ENCODE assay signal across 27 mouse cellular contexts in the genomic region with DNA sequence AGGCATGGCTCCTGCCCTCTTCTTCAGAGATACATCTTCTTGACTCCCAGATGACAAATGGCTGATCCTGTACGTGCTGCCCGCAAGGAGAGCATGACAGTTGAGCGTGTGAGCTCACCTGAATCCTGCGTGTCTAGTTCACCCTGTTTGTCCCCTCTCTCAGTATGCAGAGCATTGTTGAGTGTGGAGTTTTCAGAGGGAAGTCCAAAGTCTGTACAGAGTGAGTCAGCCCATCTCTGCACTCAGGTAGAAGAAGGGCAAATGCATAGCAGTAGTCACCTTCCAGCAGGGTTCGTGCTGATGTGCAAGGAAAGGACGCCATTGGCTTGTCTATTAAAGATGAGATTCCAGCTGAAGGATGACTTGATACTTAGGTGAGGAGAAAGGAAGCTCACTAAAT. TPM values are rescaled to one million over a fixed set of nuclear protein-coding genes. Genes with fewer than 3 reads are reported as not detected.
A peak's percentile ranks its signal among the peaks of the same experiment; 100 is the strongest.
DNase-seq lines count a peak whose midpoint lies in the region; ATAC-seq and TF ChIP-seq lines count a peak whose summit lies in the region.
"Had no signal": no experiment of that assay in that cellular context is flagged by ENCODE, and none has a peak within 500 bp of the region (broad histone marks: within the 10 kb centered on the region; RNA-seq: fewer than 3 reads in every experiment).

No protein-coding gene starts in this region.

- no peak for TF ChIP-seq POLR2A in small intestine, adult 2 months (IDR thresholded peaks at IDR 0.05; ENCODE audit: low read depth, low read length)

- H3K27ac ChIP-seq in liver, postnatal 0 days (ENCODE audit: low read depth) = no peak overlapping the region
- no peak overlapping the region for H3K27ac ChIP-seq in liver, embryonic 12.5 days
- no peak overlapping the region for H3K27ac ChIP-seq in intestine, embryonic 15.5 days
- H3K27ac ChIP-seq in small intestine, adult 2 months (ENCODE audit: insufficient read depth, low read depth, low read length) = peak overlapping the region; percentile 26; the same call in 1 of the 2 replicates
- H3K27ac ChIP-seq in gastrocnemius, adult 2 months = no peak overlapping the region
- no peak overlapping the region for H3K27ac ChIP-seq in forebrain, embryonic 10.5 days
- H3K27ac ChIP-seq: embryonic facial prominence, embryonic 12.5 days; embryonic facial prominence, embryonic 15.5 days; forebrain, embryonic 13.5 days; hindbrain, embryonic 12.5 days; hindbrain, embryonic 15.5 days had no signal

- H3K9me3 ChIP-seq in liver, postnatal 0 days (ENCODE audit: low read length) = no peaks in the 10 kb centered on the region
- H3K9me3 ChIP-seq in liver, embryonic 12.5 days (replicated peaks) = no peaks in the 10 kb centered on the region
- H3K9me3 ChIP-seq in intestine, embryonic 15.5 days = no peaks in the 10 kb centered on the region
- H3K9me3 ChIP-seq in forebrain, embryonic 10.5 days = no peaks in the 10 kb centered on the region; the same call in 1 of the 2 replicates
- H3K9me3 ChIP-seq: embryonic facial prominence, embryonic 12.5 days; embryonic facial prominence, embryonic 15.5 days; forebrain, embryonic 13.5 days; G1E; hindbrain, embryonic 12.5 days; hindbrain, embryonic 15.5 days had no signal

- DNase-seq in liver, postnatal 0 days = no peak
- no peak for DNase-seq in cerebellum, adult 11-12 months
- DNase-seq in gastrocnemius, adult 2 months = no peak
- no peak for DNase-seq in forebrain, embryonic 10.5 days (ENCODE audit: extremely low spot score, low spot score)
- DNase-seq: adrenal gland, postnatal 10 days; adrenal gland, postnatal 36 days; B cell, adult 2 months; cerebellum, adult 2 months; cerebellum, adult 9-11 months; cerebellum, postnatal 25 days; gastrocnemius, postnatal 14 days; heart, adult 11 months had no signal

- TF ChIP-seq EP300 in liver, postnatal 0 days (IDR thresholded peaks at IDR 0.05; ENCODE audit: low read depth) = no peak

- no peaks in the 10 kb centered on the region for H3K27me3 ChIP-seq in liver, postnatal 0 days (ENCODE audit: insufficient read depth, low read length)
- H3K27me3 ChIP-seq in liver, embryonic 12.5 days (replicated peaks) = no peaks in the 10 kb centered on the region
- H3K27me3 ChIP-seq in intestine, embryonic 15.5 days (replicated peaks) = no peaks in the 10 kb centered on the region
- no peaks in the 10 kb centered on the region for H3K27me3 ChIP-seq in small intestine, adult 2 months (ENCODE audit: control insufficient read depth, insufficient read depth, low read length)
- H3K27me3 ChIP-seq in forebrain, embryonic 10.5 days (ENCODE audit: poor library complexity, severe bottlenecking) = no peaks in the 10 kb centered on the region
- H3K27me3 ChIP-seq: CH12.LX; embryonic facial prominence, embryonic 12.5 days; embryonic facial prominence, embryonic 15.5 days; forebrain, embryonic 13.5 days; hindbrain, embryonic 12.5 days; hindbrain, embryonic 15.5 days; Patski had no signal

- no peaks in the 10 kb centered on the region for H3K4me1 ChIP-seq in liver, postnatal 0 days (ENCODE audit: insufficient read depth)
- peaks cover 7% of the 10 kb centered on the region for H3K4me1 ChIP-seq in liver, embryonic 12.5 days
- no peaks in the 10 kb centered on the region for H3K4me1 ChIP-seq in intestine, embryonic 15.5 days (replicated peaks)
- H3K4me1 ChIP-seq in small intestine, adult 2 months (ENCODE audit: control insufficient read depth, insufficient read depth, insufficient read length, low read length) = peaks cover 2% of the 10 kb centered on the region
- H3K4me1 ChIP-seq in forebrain, embryonic 10.5 days = no peaks in the 10 kb centered on the region
- H3K4me1 ChIP-seq: embryonic facial prominence, embryonic 12.5 days; forebrain, embryonic 13.5 days; hindbrain, embryonic 12.5 days; hindbrain, embryonic 15.5 days had no signal

- H3K9ac ChIP-seq in liver, postnatal 0 days (replicated peaks) = no peak overlapping the region
- H3K9ac ChIP-seq in liver, embryonic 12.5 days = no peak overlapping the region
- no peak overlapping the region for H3K9ac ChIP-seq in intestine, embryonic 15.5 days
- H3K9ac ChIP-seq: embryonic facial prominence, embryonic 12.5 days; embryonic facial prominence, embryonic 15.5 days; forebrain, embryonic 13.5 days; hindbrain, embryonic 12.5 days; hindbrain, embryonic 15.5 days had no signal

- H3K36me3 ChIP-seq in liver, postnatal 0 days (replicated peaks; ENCODE audit: insufficient read depth, low read length) = peaks cover 70% of the 10 kb centered on the region
- H3K36me3 ChIP-seq in liver, embryonic 12.5 days = peaks cover 96% of the 10 kb centered on the region
- H3K36me3 ChIP-seq in intestine, embryonic 15.5 days = peaks cover 18% of the 10 kb centered on the region
- H3K36me3 ChIP-seq in small intestine, adult 2 months (ENCODE audit: control insufficient read depth, insufficient read depth, low read length) = peaks cover 54% of the 10 kb centered on the region
- H3K36me3 ChIP-seq in forebrain, embryonic 10.5 days (replicated peaks) = peaks cover 83% of the 10 kb centered on the region

- no peak for TF ChIP-seq CTCF in liver, postnatal 0 days (IDR thresholded peaks at IDR 0.05; ENCODE audit: low read depth)
- TF ChIP-seq CTCF in small intestine, adult 2 months (IDR thresholded peaks at IDR 0.05; ENCODE audit: extremely low read depth, insufficient read length, insufficient replicate concordance, low read depth, low read length) = no peak
- no peak for TF ChIP-seq CTCF in gastrocnemius, adult 2 months (IDR thresholded peaks at IDR 0.05)

- 92% methylated on average over 6 of the region's 6 CpGs for WGBS in liver, postnatal 0 days (ENCODE audit: insufficient replicate concordance)
- 89% methylated on average over 6 of the region's 6 CpGs for WGBS in liver, embryonic 12.5 days (ENCODE audit: insufficient replicate concordance)
- WGBS in intestine, embryonic 15.5 days = 87% methylated on average over 6 of the region's 6 CpGs
- WGBS in small intestine, adult 2 months = 86% methylated on average over 6 of the region's 6 CpGs
- 96% methylated on average over 6 of the region's 6 CpGs for WGBS in forebrain, embryonic 10.5 days

- no peak overlapping the region for H3K4me2 ChIP-seq in liver, postnatal 0 days (ENCODE audit: low read depth, low read length)
- H3K4me2 ChIP-seq in liver, embryonic 12.5 days = no peak overlapping the region
- H3K4me2 ChIP-seq in intestine, embryonic 15.5 days (replicated peaks) = no peak overlapping the region
- H3K4me2 ChIP-seq: embryonic facial prominence, embryonic 12.5 days; embryonic facial prominence, embryonic 15.5 days; forebrain, embryonic 13.5 days; heart, embryonic 11.5 days; hindbrain, embryonic 12.5 days; hindbrain, embryonic 15.5 days had no signal

- ATAC-seq in liver, postnatal 0 days = 0 out of 2 replicates have a peak, but pooled peaks have one; percentile 41
- ATAC-seq in liver, embryonic 12.5 days = no peak
- ATAC-seq in intestine, embryonic 15.5 days = peak; percentile 66
- ATAC-seq: forebrain, embryonic 13.5 days; forebrain, embryonic 16.5 days; Patski had no signal

- intact Hi-C loops in gastrocnemius, adult 2 months (cut with DNase I) = no loop called here

- no peak overlapping the region for H3K4me3 ChIP-seq in liver, postnatal 0 days (ENCODE audit: low read depth, low read length)
- no peak overlapping the region for H3K4me3 ChIP-seq in liver, embryonic 12.5 days
- H3K4me3 ChIP-seq in intestine, embryonic 15.5 days (replicated peaks) = no peak overlapping the region
- no peak overlapping the region for H3K4me3 ChIP-seq in small intestine, adult 2 months (ENCODE audit: low read depth, low read length)
- H3K4me3 ChIP-seq in gastrocnemius, adult 2 months = no peak overlapping the region
- H3K4me3 ChIP-seq in forebrain, embryonic 10.5 days = no peak overlapping the region
- H3K4me3 ChIP-seq: embryonic facial prominence, embryonic 12.5 days; embryonic facial prominence, embryonic 15.5 days; erythroblast, embryonic 14.5 days; forebrain, embryonic 13.5 days; hindbrain, embryonic 12.5 days; hindbrain, embryonic 15.5 days had no signal

RNA-seq across cellular contexts. Expression of a gene that starts 13.4 kb away (rescaled TPM):
- polyA plus RNA-seq in liver, postnatal 0 days (2015; fragmentation: Nextera tagmentation; extraction: Ambion mirVana) = 0.80 and 1.1 TPM in 2 replicates
- polyA plus RNA-seq in liver, embryonic 12.5 days (2016; fragmentation: Nextera tagmentation; extraction: Ambion mirVana) = 2.5 and 3.1 TPM in 2 replicates
- polyA plus RNA-seq in intestine, embryonic 15.5 days (2015; fragmentation: Nextera tagmentation; extraction: Ambion mirVana) = 2.1 and 2.4 TPM in 2 replicates
- polyA plus RNA-seq in small intestine, adult 2 months (2012; rRNA removed) = 0.19 and 0.55 TPM in 2 replicates
- under 1 TPM; 0.39 to 0.71 TPM for total RNA-seq in gastrocnemius, adult 2 months (2021)
- 2.6 and 4.3 TPM in 2 replicates for polyA plus RNA-seq in forebrain, embryonic 10.5 days (2016; fragmentation: Nextera tagmentation; extraction: Ambion mirVana)
- polyA plus RNA-seq: erythroblast, embryonic 14.5 days; G1E had no signal

RNA-seq across cellular contexts. Expression of a gene that starts 29.9 kb away (rescaled TPM):
- polyA plus RNA-seq in liver, postnatal 0 days (2015; fragmentation: Nextera tagmentation; extraction: Ambion mirVana) = 25.2 and 27.6 TPM in 2 replicates
- polyA plus RNA-seq in liver, embryonic 12.5 days (2016; fragmentation: Nextera tagmentation; extraction: Ambion mirVana) = 2.3 and 2.5 TPM in 2 replicates
- polyA plus RNA-seq in intestine, embryonic 15.5 days (2015; fragmentation: Nextera tagmentation; extraction: Ambion mirVana) = 214 and 219 TPM in 2 replicates
- 108 and 266 TPM in 2 replicates for polyA plus RNA-seq in small intestine, adult 2 months (2012; rRNA removed)
- total RNA-seq in gastrocnemius, adult 2 months (2021) = under 1 TPM in 1 of 2 experiments, not detected in 1; 0.13 TPM
- 8.4 and 8.7 TPM in 2 replicates for polyA plus RNA-seq in forebrain, embryonic 10.5 days (2016; fragmentation: Nextera tagmentation; extraction: Ambion mirVana)
- total RNA-seq: CH12.LX had no signal
- polyA plus RNA-seq: erythroblast, embryonic 14.5 days; G1E had no signal

RNA-seq across cellular contexts. Expression of a gene that starts 48.1 kb away (rescaled TPM):
- polyA plus RNA-seq in liver, postnatal 0 days (2015; fragmentation: Nextera tagmentation; extraction: Ambion mirVana) = 23.6 and 24.5 TPM in 2 replicates
- polyA plus RNA-seq in liver, embryonic 12.5 days (2016; fragmentation: Nextera tagmentation; extraction: Ambion mirVana) = 53.4 and 55.7 TPM in 2 replicates
- 42.4 and 45.5 TPM in 2 replicates for polyA plus RNA-seq in intestine, embryonic 15.5 days (2015; fragmentation: Nextera tagmentation; extraction: Ambion mirVana)
- 30.8 and 47.8 TPM in 2 replicates for polyA plus RNA-seq in small intestine, adult 2 months (2012; rRNA removed)
- 10 to 100 TPM; 87.8 to 99.6 TPM for total RNA-seq in gastrocnemius, adult 2 months (2021)
- 41.2 and 42.2 TPM in 2 replicates for polyA plus RNA-seq in forebrain, embryonic 10.5 days (2016; fragmentation: Nextera tagmentation; extraction: Ambion mirVana)

RNA-seq across cellular contexts. Expression of a gene that starts 49.2 kb away (rescaled TPM):
- 0.32 and 0.51 TPM in 2 replicates for polyA plus RNA-seq in liver, postnatal 0 days (2015; fragmentation: Nextera tagmentation; extraction: Ambion mirVana)
- polyA plus RNA-seq in liver, embryonic 12.5 days (2016; fragmentation: Nextera tagmentation; extraction: Ambion mirVana) = 0.41 and 0.48 TPM in 2 replicates
- polyA plus RNA-seq in intestine, embryonic 15.5 days (2015; fragmentation: Nextera tagmentation; extraction: Ambion mirVana) = 0.11 and 0.20 TPM in 2 replicates
- polyA plus RNA-seq in small intestine, adult 2 months (2012; rRNA removed) = 0.08 and 0.14 TPM in 2 replicates
- total RNA-seq in gastrocnemius, adult 2 months (2021) = under 1 TPM; 0.38 to 0.50 TPM
- 0.50 and 0.58 TPM in 2 replicates for polyA plus RNA-seq in forebrain, embryonic 10.5 days (2016; fragmentation: Nextera tagmentation; extraction: Ambion mirVana)
- total RNA-seq: CH12.LX; hematopoietic stem cell, adult 5-6 weeks had no signal
